In genomic region chr4:134799272-134799671, GRCm38 (mm10) we compare ENCODE assay signal across 9 mouse cellular contexts. TPM values are rescaled to one million over a fixed set of nuclear protein-coding genes. Genes with fewer than 3 reads are reported as not detected.
A peak's percentile ranks its signal among the peaks of the same experiment; 100 is the strongest.
DNase-seq lines count a peak whose midpoint lies in the region; ATAC-seq and TF ChIP-seq lines count a peak whose summit lies in the region.
"Had no signal": no experiment of that assay in that cellular context is flagged by ENCODE, and none has a peak within 500 bp of the region (broad histone marks: within the 10 kb centered on the region; RNA-seq: fewer than 3 reads in every experiment).

No protein-coding gene starts in this region.

- H3K4me3 ChIP-seq in MEL (ENCODE audit: control insufficient read depth in 1 of 2, insufficient read depth in 1 of 2, low read depth in 2 of 2, low read length in 2 of 2): no peak overlapping the region
- H3K4me3 ChIP-seq in brown adipose tissue, adult 24 weeks (ENCODE audit: insufficient read depth, low read depth, low read length): no peak overlapping the region
- no peak overlapping the region for H3K4me3 ChIP-seq in forebrain, embryonic 11.5 days (ENCODE audit: low read depth, low read length)

- intact Hi-C loops in heart, postnatal 36 days (cut with DNase I): loop anchor here (2.0 kb wide), 1 partner anchor 254 kb away; no protein-coding TSS in a partner anchor

- WGBS in forebrain, embryonic 11.5 days: 9% methylated on average over 4 of the region's 4 CpGs

- H3K79me2 ChIP-seq in MEL (ENCODE audit: control insufficient read depth, insufficient read depth, low read length, poor library complexity): no peaks in the 10 kb centered on the region

- no peak for TF ChIP-seq POLR2A in MEL (IDR thresholded peaks at IDR 0.05; ENCODE audit: control insufficient read depth in 1 of 2, insufficient read depth in 1 of 2, low read depth in 1 of 2, low read length in 2 of 2, poor library complexity in 1 of 2)

- ATAC-seq in forebrain, embryonic 11.5 days (replicated peaks; ENCODE audit: low FRiP score): 0 out of 2 replicates have a peak, but pooled peaks have one; percentile 33
- peak; percentile 86 for ATAC-seq in megakaryocyte progenitor cell, adult 5-6 weeks (replicated peaks; ENCODE audit: poor library complexity)
- no peak for ATAC-seq in inflammation-experienced regulatory T-cells, adult 6 months

- no peak for TF ChIP-seq EP300 in MEL (IDR thresholded peaks at IDR 0.05; ENCODE audit: low read depth in 1 of 2, low read length in 2 of 2)

- peak; percentile 95 to 99 (median 97) for TF ChIP-seq CTCF in MEL (IDR thresholded peaks at IDR 0.05 in 2 of 3, conservative IDR thresholded peaks at IDR 0.05 in 1 of 3; ENCODE audit: control insufficient read depth in 1 of 3, insufficient read depth in 1 of 3, low read depth in 2 of 3, low read length in 3 of 3, poor library complexity in 1 of 3, severe bottlenecking in 1 of 3)

- H3K4me2 ChIP-seq in forebrain, embryonic 11.5 days (ENCODE audit: low read depth, low read length, severe bottlenecking): no peak overlapping the region

- no peak overlapping the region for H3K27ac ChIP-seq in MEL (ENCODE audit: control insufficient read depth, low read depth, low read length)
- peak overlapping the region; percentile 55 for H3K27ac ChIP-seq in brown adipose tissue, adult 24 weeks (replicated peaks; ENCODE audit: low read depth, low read length)
- H3K27ac ChIP-seq in forebrain, embryonic 11.5 days (ENCODE audit: low read depth, low read length): no peak overlapping the region
- H3K27ac ChIP-seq: macrophage had no signal

- no peaks in the 10 kb centered on the region for H3K27me3 ChIP-seq in MEL (ENCODE audit: control insufficient read depth in 1 of 2, insufficient read depth in 2 of 2, low read length in 2 of 2)
- no peaks in the 10 kb centered on the region for H3K27me3 ChIP-seq in forebrain, embryonic 11.5 days (ENCODE audit: control insufficient read depth, insufficient read depth, low read length)

- peak; percentile 80 for DNase-seq in MEL (ENCODE audit: low read depth, low spot score)
- DNase-seq in forebrain, embryonic 11.5 days (ENCODE audit: low spot score): peak; percentile 92
- DNase-seq in heart, postnatal 36 days: peak; percentile 72 to 78
- peak; percentile 50 for DNase-seq in layer of hippocampus, adult 9-11 months
- DNase-seq in right cerebral cortex, postnatal 14 days: peak; percentile 69

- no peak overlapping the region for H3K9ac ChIP-seq in MEL (ENCODE audit: control insufficient read depth, low read depth, low read length, poor library complexity, severe bottlenecking)
- no peak overlapping the region for H3K9ac ChIP-seq in forebrain, embryonic 11.5 days (ENCODE audit: low read length)

- H3K9me3 ChIP-seq in MEL (replicated peaks; ENCODE audit: insufficient read depth, low read length): no peaks in the 10 kb centered on the region
- H3K9me3 ChIP-seq in forebrain, embryonic 11.5 days (ENCODE audit: control insufficient read depth, low read length): no peaks in the 10 kb centered on the region

- TF ChIP-seq RAD21 in MEL (IDR thresholded peaks at IDR 0.05; ENCODE audit: low read depth, low read length): peak; percentile 53

- H3K36me3 ChIP-seq in MEL (ENCODE audit: control insufficient read depth in 1 of 2, insufficient read depth in 2 of 2, low read length in 2 of 2): no peaks in the 10 kb centered on the region
- peaks cover 7% of the 10 kb centered on the region; the same call in 1 of the 2 replicates for H3K36me3 ChIP-seq in forebrain, embryonic 11.5 days (ENCODE audit: control insufficient read depth, insufficient read depth, low read length)

- H3K4me1 ChIP-seq in MEL (ENCODE audit: control insufficient read depth in 1 of 2, insufficient read depth in 2 of 2, low read length in 2 of 2): peaks cover 0 to 4% of the 10 kb centered on the region in 2 experiments; a peak in 1 of 4 replicates
- peaks cover 12% of the 10 kb centered on the region for H3K4me1 ChIP-seq in brown adipose tissue, adult 24 weeks (ENCODE audit: control insufficient read depth, insufficient read depth, insufficient read length, low read length)
- H3K4me1 ChIP-seq in forebrain, embryonic 11.5 days (replicated peaks; ENCODE audit: control insufficient read depth, insufficient read depth, low read length): no peaks in the 10 kb centered on the region

TF ChIP-seq in MEL, 35 proteins besides CTCF, POLR2A, EP300 and RAD21:
- TF ChIP-seq GABPA (IDR thresholded peaks at IDR 0.05; ENCODE audit: low read depth, low read length) (no peak), SMC3 (IDR thresholded peaks at IDR 0.05; ENCODE audit: low read depth, low read length) (peak; percentile 80), MAZ (IDR thresholded peaks at IDR 0.05; ENCODE audit: low read depth, low read length) (peak; percentile 79), BHLHE40 (IDR thresholded peaks at IDR 0.05; ENCODE audit: borderline replicate concordance, low read depth, low read length) (0 out of 2 replicates have a peak, but pooled peaks have one; percentile 29), E2F4 (IDR thresholded peaks at IDR 0.05; ENCODE audit: borderline replicate concordance, low read depth, low read length) (no peak), SIN3A (IDR thresholded peaks at IDR 0.05; ENCODE audit: low read length) (0 out of 2 replicates have a peak, but pooled peaks have one; percentile 39), ZC3H11A (IDR thresholded peaks at IDR 0.05; ENCODE audit: low read depth, low read length) (peak; percentile 23; the same call in 1 of the 2 replicates), MYB (IDR thresholded peaks at IDR 0.05; ENCODE audit: low read depth, low read length) (no peak)

RNA-seq across cellular contexts. Expression of gene Ldlrap1, which starts 31.4 kb away (rescaled TPM):
- total RNA-seq in MEL (2012; rRNA removed): 16.6 and 24.8 TPM in 2 replicates
- polyA plus RNA-seq in MEL (2012; ENCODE audit: insufficient read depth in 1 of 2, insufficient read length in 2 of 2, low read depth in 1 of 2, low replicate concordance in 2 of 2, missing spikeins in 1 of 2): 10 to 100 TPM in 1 of 2 experiments, not detected in 1; 23.7 TPM
- 6.8 and 11.8 TPM in 2 replicates for polyA plus RNA-seq in brown adipose tissue, adult 24 weeks (2012; ENCODE audit: insufficient read depth, insufficient read length, missing spikeins)
- polyA plus RNA-seq in forebrain, embryonic 11.5 days (2014; fragmentation: Nextera tagmentation; extraction: Ambion mirVana): 7.4 and 7.9 TPM in 2 replicates
- total RNA-seq in heart, postnatal 36 days (2021): 10 to 100 TPM; 14.3 to 16.2 TPM
- 13.7 and 26.0 TPM in 2 replicates for total RNA-seq in megakaryocyte progenitor cell, adult 5-6 weeks (2015)
- 13.3 and 14.7 TPM in 2 replicates for total RNA-seq in megakaryocyte progenitor cell, adult 5-6 weeks (2017)
- polyA plus RNA-seq in inflammation-experienced regulatory T-cells, adult 6 months (2017; shearing (Covaris generic)): 10 to 100 TPM; 14.2 to 31.3 (median 24.4) TPM

RNA-seq across cellular contexts. Expression of gene Maco1, which starts 53.9 kb away (rescaled TPM):
- total RNA-seq in MEL (2012; rRNA removed): 22.2 and 25.6 TPM in 2 replicates
- polyA plus RNA-seq in MEL (2012; ENCODE audit: insufficient read depth in 1 of 2, insufficient read length in 2 of 2, low read depth in 1 of 2, low replicate concordance in 2 of 2, missing spikeins in 1 of 2): 10 to 100 TPM in 1 of 2 experiments, not detected in 1; 35.9 TPM
- 22.4 and 26.2 TPM in 2 replicates for polyA plus RNA-seq in brown adipose tissue, adult 24 weeks (2012; ENCODE audit: insufficient read depth, insufficient read length, missing spikeins)
- polyA plus RNA-seq in forebrain, embryonic 11.5 days (2014; fragmentation: Nextera tagmentation; extraction: Ambion mirVana): 43.2 and 47.5 TPM in 2 replicates
- total RNA-seq in heart, postnatal 36 days (2021): 10 to 100 TPM; 23.9 to 24.7 TPM
- total RNA-seq in megakaryocyte progenitor cell, adult 5-6 weeks (2015): 31.4 and 33.0 TPM in 2 replicates
- 34.2 and 38.5 TPM in 2 replicates for total RNA-seq in megakaryocyte progenitor cell, adult 5-6 weeks (2017)
- polyA plus RNA-seq in inflammation-experienced regulatory T-cells, adult 6 months (2017; shearing (Covaris generic)): 1 to 10 TPM; 3.4 to 5.5 (median 5.4) TPM
